In the genomic region with DNA sequence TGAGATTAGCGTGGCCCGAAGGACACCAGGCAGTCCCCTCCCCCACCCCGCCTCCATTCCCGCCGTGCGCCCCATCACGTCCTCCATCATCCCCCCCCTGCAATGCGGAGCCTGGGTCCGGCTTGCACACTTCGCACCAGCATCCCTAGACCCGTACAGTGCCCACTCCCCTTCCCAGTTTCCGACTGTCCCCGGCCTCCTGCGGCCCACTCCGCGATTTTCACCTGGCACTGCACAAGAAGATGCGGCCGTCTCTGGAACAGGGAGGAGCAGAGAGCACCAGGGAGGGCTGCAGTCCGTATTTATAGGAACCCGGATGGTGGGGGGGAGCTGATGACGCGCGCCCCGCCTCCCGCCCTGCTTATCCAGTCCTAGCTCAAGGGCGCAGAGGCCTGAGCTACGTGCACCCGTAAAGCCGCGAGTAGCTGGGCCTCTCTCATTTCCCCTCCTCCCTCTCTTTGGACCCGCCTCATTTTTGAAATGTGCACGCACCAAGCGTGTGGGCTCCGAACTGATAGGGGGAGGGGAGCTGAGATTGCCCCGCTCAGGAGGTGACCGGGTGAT, we compare ENCODE assay signal across 8 mouse cellular contexts. TPM values are rescaled to one million over a fixed set of nuclear protein-coding genes. Genes with fewer than 3 reads are reported as not detected.
DNase-seq lines count a peak whose midpoint lies in the region; ATAC-seq and TF ChIP-seq lines count a peak whose summit lies in the region.

No protein-coding gene starts in this region.

- TF ChIP-seq CTCF in Patski (IDR thresholded peaks at IDR 0.05): no peak

- CTCF ChIA-PET in Patski (lab: Charles Lee): interaction anchor here (1.1 kb wide), 1 partner anchor 106 kb away, joined by 3 read pairs; no protein-coding TSS in a partner anchor

- DNase-seq in Patski (ENCODE audit: low read depth, low spot score): peak; percentile 71
- DNase-seq in cerebellum, postnatal 14 days: peak; percentile 98 to 99
- peak; percentile 96 for DNase-seq in frontal cortex, postnatal 14 days (ENCODE audit: low spot score in 2 of 2)
- DNase-seq in hindbrain, embryonic 14.5 days (ENCODE audit: low spot score): peak; percentile 95
- peak; percentile 97 for DNase-seq in left cerebral cortex, adult 11 months (ENCODE audit: low spot score)
- DNase-seq in lung, postnatal 4 days: peak; percentile 97 to 98
- peak; percentile 93 for DNase-seq in retina, postnatal 7 days (ENCODE audit: low read depth, low spot score)
- DNase-seq in urinary bladder, adult 2 months (ENCODE audit: low spot score): peak; percentile 92

- in situ Hi-C loops in Patski (cut with MboI; ENCODE audit: low pct_unique_long_range_greater_than_20kb): no loop called here

- peaks cover 56% of the 10 kb centered on the region for H3K36me3 ChIP-seq in hindbrain, embryonic 14.5 days (replicated peaks; ENCODE audit: control insufficient read depth, insufficient read depth)

- WGBS in hindbrain, embryonic 14.5 days: under 1% methylated on average over 33 of the region's 36 CpGs

- H3K27me3 ChIP-seq in Patski: no peaks in the 10 kb centered on the region
- no peaks in the 10 kb centered on the region for H3K27me3 ChIP-seq in hindbrain, embryonic 14.5 days (ENCODE audit: control insufficient read depth, insufficient read depth, low read length)

- H3K4me3 ChIP-seq in hindbrain, embryonic 14.5 days (replicated peaks; ENCODE audit: low read length): peak overlapping the region; percentile 97

- H3K9ac ChIP-seq in hindbrain, embryonic 14.5 days: peak overlapping the region; percentile 98

- ATAC-seq in Patski: peak; percentile 68
- ATAC-seq in hindbrain, embryonic 14.5 days (ENCODE audit: low FRiP score): peak; percentile 92

- POLR2A ChIA-PET in Patski (lab: Charles Lee): interaction anchor here (0.7 to 1.5 kb wide), 5 partner anchors 11 to 106 kb away, joined by 4 to 5 read pairs (median 4); no protein-coding TSS in a partner anchor

- H3K4me1 ChIP-seq in hindbrain, embryonic 14.5 days (replicated peaks; ENCODE audit: control insufficient read depth, insufficient read depth, low read length): peaks cover 34% of the 10 kb centered on the region

- peak overlapping the region; percentile 90 for H3K27ac ChIP-seq in hindbrain, embryonic 14.5 days

- H3K9me3 ChIP-seq in hindbrain, embryonic 14.5 days (ENCODE audit: control insufficient read depth, low read length): no peaks in the 10 kb centered on the region

- H3K4me2 ChIP-seq in hindbrain, embryonic 14.5 days (replicated peaks): peak overlapping the region; percentile 89

RNA-seq across cellular contexts. Expression of gene Gapdh, which starts 0.9 kb away (rescaled TPM):
- 889 TPM for polyA plus RNA-seq in Patski (2021)
- polyA plus RNA-seq in hindbrain, embryonic 14.5 days (2014; fragmentation: Nextera tagmentation; extraction: Ambion mirVana): 1,428 and 1,660 TPM in 2 replicates
- 2,278 and 2,316 TPM in 2 replicates for polyA plus RNA-seq in urinary bladder, adult 2 months (2012; rRNA removed)

RNA-seq across cellular contexts. Expression of gene Iffo1, which starts 20.4 kb away (rescaled TPM):
- polyA plus RNA-seq in Patski (2021): 6.2 TPM
- polyA plus RNA-seq in hindbrain, embryonic 14.5 days (2014; fragmentation: Nextera tagmentation; extraction: Ambion mirVana): 18.2 and 19.0 TPM in 2 replicates
- polyA plus RNA-seq in urinary bladder, adult 2 months (2012; rRNA removed): 28.6 and 29.0 TPM in 2 replicates

RNA-seq across cellular contexts. Expression of gene Ncapd2, which starts 26.1 kb away (rescaled TPM):
- polyA plus RNA-seq in Patski (2021): 73.8 TPM
- 40.1 and 40.7 TPM in 2 replicates for polyA plus RNA-seq in hindbrain, embryonic 14.5 days (2014; fragmentation: Nextera tagmentation; extraction: Ambion mirVana)
- 17.3 and 24.3 TPM in 2 replicates for polyA plus RNA-seq in urinary bladder, adult 2 months (2012; rRNA removed)

RNA-seq across cellular contexts. Expression of gene Mrpl51, which starts 26.2 kb away (rescaled TPM):
- polyA plus RNA-seq in Patski (2021): 175 TPM
- 140 and 142 TPM in 2 replicates for polyA plus RNA-seq in hindbrain, embryonic 14.5 days (2014; fragmentation: Nextera tagmentation; extraction: Ambion mirVana)
- polyA plus RNA-seq in urinary bladder, adult 2 months (2012; rRNA removed): 69.8 and 72.9 TPM in 2 replicates

RNA-seq across cellular contexts. Expression of gene Nop2, which starts 33.7 kb away (rescaled TPM):
- polyA plus RNA-seq in Patski (2021): 65.0 TPM
- 40.3 and 48.4 TPM in 2 replicates for polyA plus RNA-seq in hindbrain, embryonic 14.5 days (2014; fragmentation: Nextera tagmentation; extraction: Ambion mirVana)
- 23.1 TPM in 2 replicates for polyA plus RNA-seq in urinary bladder, adult 2 months (2012; rRNA removed)

Comparison
In these comparisons a context has a peak if more than half of its experiments do, and no peak if none do; other contexts are left out.
1. Peak in every context shown above with its lines: DNase-seq, ATAC-seq, H3K4me3 ChIP-seq and H3K27ac ChIP-seq.